Mouse (Mus musculus): ENCODE data around the gene Rnase4. TPM values are rescaled to one million over a fixed set of nuclear protein-coding genes. Genes with fewer than 3 reads are reported as not detected.

The Rnase4 gene
- total RNA-seq, 2 experiments from 2014 or later = 15.1 to 16.7 TPM

GRCm38 (mm10) chr14:51127648-51128258 is 36.9 kb downstream of the Rnase4 start:
- no peak for DNase-seq (ENCODE audit: low spot score in 2 of 2)

GRCm38 (mm10) chr14:51128775-51129623 is 38.1 kb downstream of the Rnase4 start:
- DNase-seq (ENCODE audit: low spot score in 2 of 2) = no peak

- DNase-seq (ENCODE audit: low spot score in 2 of 2) = no peak
Observed at GRCm38 (mm10) chr14:51129624-51129975, 38.7 kb downstream of the Rnase4 start.

- DNase-seq (ENCODE audit: low spot score in 2 of 2) = no peak
Observed at GRCm38 (mm10) chr14:51130315-51130940, 39.6 kb downstream of the Rnase4 start.

- DNase-seq (ENCODE audit: low spot score in 2 of 2) = no peak
Observed at GRCm38 (mm10) chr14:51131086-51131815, 40.4 kb downstream of the Rnase4 start.

- DNase-seq (ENCODE audit: low spot score in 2 of 2) = no peak
Observed at GRCm38 (mm10) chr14:51132372-51132771, 41.5 kb downstream of the Rnase4 start.

GRCm38 (mm10) chr14:51140342-51140741 is 49.5 kb downstream of the Rnase4 start:
- no peak for DNase-seq (ENCODE audit: low spot score in 2 of 2)

- DNase-seq (ENCODE audit: low spot score in 2 of 2) = no peak
Observed at GRCm38 (mm10) chr14:51142119-51142518, 51.2 kb downstream of the Rnase4 start.

GRCm38 (mm10) chr14:51142568-51142967 is 51.7 kb downstream of the Rnase4 start:
- no peak for DNase-seq (ENCODE audit: low spot score in 2 of 2)

GRCm38 (mm10) chr14:51143287-51143686 is 52.4 kb downstream of the Rnase4 start:
- DNase-seq (ENCODE audit: low spot score in 2 of 2) = peak; percentile 64 to 77

GRCm38 (mm10) chr14:51143937-51144336 is 53.1 kb downstream of the Rnase4 start:
- no peak for DNase-seq (ENCODE audit: low spot score in 2 of 2)

GRCm38 (mm10) chr14:51144451-51144850 is 53.6 kb downstream of the Rnase4 start:
- no peak for DNase-seq (ENCODE audit: low spot score in 2 of 2)

GRCm38 (mm10) chr14:51145521-51145920 is 54.6 kb downstream of the Rnase4 start:
- no peak for DNase-seq (ENCODE audit: low spot score in 2 of 2)

- DNase-seq (ENCODE audit: low spot score in 2 of 2) = no peak
Observed at GRCm38 (mm10) chr14:51146685-51147084, 55.8 kb downstream of the Rnase4 start, which contains the start of gene Rnase1. TSS of gene Rnase1 (minus strand) at chr14:51146785.

GRCm38 (mm10) chr14:51148006-51148405 is 57.1 kb downstream of the Rnase4 start:
- DNase-seq (ENCODE audit: low spot score in 2 of 2) = no peak

- DNase-seq (ENCODE audit: low spot score in 2 of 2) = no peak
Observed at GRCm38 (mm10) chr14:51149164-51149563, 58.3 kb downstream of the Rnase4 start.

GRCm38 (mm10) chr14:51150206-51150831 is 59.4 kb downstream of the Rnase4 start:
- no peak for DNase-seq (ENCODE audit: low spot score in 2 of 2)

GRCm38 (mm10) chr14:51152249-51152870 is 61.5 kb downstream of the Rnase4 start:
- no peak for DNase-seq (ENCODE audit: low spot score in 2 of 2)
